Mouse (Mus musculus): ENCODE data around the gene Itgb8.

Itgb8 gene

GRCm38 (mm10) chr12:119238696-119239415 is at the start of gene Itgb8:
TSS of gene Itgb8 (minus strand) at chr12:119238802.
- peak; percentile 74 for DNase-seq (ENCODE audit: low spot score)

DNA sequence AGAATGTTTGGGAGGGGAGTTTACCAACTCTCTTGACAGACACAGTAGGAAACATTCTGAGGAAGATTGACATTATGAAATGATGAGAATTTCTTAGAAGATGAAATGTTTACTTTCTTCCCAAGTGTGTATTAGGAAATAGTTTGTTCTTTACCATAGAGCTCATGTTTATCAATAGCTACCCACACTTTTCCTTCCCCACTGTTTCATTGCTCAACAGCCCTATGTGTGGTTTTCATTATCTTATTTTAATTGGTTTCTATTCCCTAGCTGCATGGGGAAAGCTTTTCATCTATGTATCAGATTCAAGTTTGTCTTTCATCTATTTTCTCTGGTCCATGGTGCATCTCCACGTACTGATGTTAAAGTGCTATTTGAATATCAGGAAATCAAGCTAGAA is 37.7 kb upstream of the Itgb8 start:
- no peak for DNase-seq (ENCODE audit: low spot score)

DNA sequence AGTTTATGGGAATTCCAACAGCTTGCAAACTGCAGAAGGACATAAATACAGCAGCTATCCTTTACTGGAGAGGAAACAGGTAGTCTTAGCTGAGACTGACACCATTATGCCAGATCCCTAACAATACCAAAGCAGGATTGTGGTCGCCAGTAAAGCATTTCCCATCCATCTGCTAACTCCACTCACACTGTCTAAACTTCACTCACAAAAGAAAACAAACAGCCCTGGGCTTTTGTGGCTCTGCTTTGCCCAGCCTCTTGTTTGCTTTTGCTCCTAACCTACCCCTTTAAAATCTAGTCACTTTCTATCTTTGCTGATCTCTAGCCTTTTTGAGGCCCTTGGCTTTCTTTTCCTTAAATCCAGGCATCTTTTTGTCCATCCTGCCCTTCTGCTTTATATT is 35.0 kb upstream of the Itgb8 start:
- DNase-seq (ENCODE audit: low spot score), result no peak

GRCm38 (mm10) chr12:119271964-119272363 is 33.4 kb upstream of the Itgb8 start:
- DNase-seq (ENCODE audit: low spot score), result no peak

DNA sequence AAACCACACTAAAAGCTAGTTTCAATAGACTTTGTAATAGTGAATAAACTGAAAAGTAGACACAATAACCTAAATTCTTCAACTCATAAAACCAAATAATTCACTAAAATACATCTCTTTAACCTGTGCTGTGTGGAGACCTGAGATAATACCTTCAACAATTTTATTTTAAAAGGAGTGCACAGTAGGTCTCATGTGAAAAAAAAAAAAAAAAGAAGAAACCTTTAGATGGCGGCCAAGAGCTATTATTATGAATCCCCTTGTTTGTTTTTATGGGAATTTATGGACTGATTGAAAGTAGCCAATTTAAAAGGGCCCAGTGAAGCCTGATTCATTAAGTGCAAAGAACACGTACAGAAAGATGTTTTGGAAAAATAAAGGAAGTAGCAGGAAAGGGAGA is 31.4 kb upstream of the Itgb8 start:
- DNase-seq (ENCODE audit: low spot score), result no peak

DNA sequence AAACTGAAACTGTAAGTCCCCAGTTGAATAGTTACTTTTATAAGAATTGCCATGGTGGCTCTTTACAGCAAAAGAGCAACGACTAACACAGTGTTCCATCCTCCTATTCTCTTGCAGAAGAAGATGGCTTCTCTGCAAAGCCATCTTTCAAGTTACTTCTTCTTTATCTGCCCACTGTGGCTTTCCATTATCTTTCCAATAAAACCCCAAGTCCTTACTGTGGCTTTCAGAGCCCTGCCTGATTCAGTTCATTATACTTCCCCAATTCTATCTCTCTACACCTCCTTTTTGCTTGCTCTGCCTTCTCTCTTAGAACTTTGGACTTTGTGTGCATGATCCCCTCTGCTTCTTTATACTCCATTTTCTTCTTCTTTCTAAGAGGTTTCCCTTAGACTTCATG is 30.1 kb upstream of the Itgb8 start:
- DNase-seq (ENCODE audit: low spot score), result no peak

DNA sequence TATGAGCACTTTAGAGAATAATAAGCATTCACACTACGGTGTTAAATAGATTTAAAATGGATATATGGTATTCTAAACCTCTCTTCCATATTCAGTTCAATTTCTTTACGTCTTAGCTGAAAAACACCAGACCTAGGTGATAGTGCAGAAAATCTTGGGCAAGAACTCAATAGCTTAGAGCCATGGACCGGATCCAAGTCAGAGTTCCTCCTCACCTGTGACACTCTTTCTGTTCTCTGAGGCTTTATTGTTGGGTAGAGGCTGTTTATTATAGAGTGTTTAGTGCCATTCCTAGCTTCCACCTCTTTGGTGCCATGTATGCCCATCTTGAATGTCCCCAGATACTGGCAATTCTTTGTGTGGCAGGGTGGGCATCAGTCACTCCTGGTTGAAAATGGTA is 25.9 kb upstream of the Itgb8 start:
- no peak for DNase-seq (ENCODE audit: low spot score)

- DNase-seq (ENCODE audit: low spot score), result no peak
Measured at GRCm38 (mm10) chr12:119248581-119248980, 10.0 kb upstream of the Itgb8 start.

GRCm38 (mm10) chr12:119241071-119241470 is 2.5 kb upstream of the Itgb8 start:
- DNase-seq (ENCODE audit: low spot score), result no peak

DNA sequence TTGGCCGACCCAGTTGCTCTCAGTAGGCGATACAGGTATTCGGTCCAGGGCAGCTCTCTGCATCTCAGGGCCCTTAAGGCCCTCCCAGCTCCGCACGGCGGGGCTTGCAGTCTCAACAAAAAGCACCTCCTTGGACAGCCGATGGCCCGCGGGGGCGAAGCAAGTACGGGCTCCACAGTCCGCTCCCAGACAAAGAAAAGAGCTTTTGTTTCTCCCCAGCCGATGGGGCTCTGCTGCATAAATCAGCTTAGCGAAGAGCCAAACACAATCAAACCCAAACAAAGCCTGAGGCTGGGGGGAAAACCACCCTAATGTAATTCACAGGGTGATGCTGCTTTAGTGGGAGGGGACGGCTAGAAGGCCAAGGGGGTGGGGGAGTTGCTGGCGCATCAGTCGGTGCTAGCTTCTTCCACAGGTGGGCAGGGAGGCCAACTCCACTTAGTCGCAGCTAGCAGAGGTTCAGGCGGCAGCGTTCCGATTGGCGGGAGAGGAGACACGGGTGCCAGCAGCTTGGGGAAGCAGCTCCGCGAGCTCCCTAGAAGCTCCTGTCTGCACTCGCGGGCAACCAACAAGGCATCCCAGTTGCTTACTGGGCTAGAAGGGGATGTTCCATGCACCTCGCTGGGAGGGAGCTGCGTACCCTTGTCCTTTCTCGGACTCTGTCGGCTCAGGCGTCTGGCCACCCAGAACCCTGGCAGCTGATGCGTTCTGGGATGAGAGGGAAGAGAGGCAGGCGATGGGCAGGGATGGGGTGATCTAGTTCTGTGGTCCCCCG is 494 bp downstream of the Itgb8 start:
- peak; percentile 42 for DNase-seq (ENCODE audit: low spot score)

DNA sequence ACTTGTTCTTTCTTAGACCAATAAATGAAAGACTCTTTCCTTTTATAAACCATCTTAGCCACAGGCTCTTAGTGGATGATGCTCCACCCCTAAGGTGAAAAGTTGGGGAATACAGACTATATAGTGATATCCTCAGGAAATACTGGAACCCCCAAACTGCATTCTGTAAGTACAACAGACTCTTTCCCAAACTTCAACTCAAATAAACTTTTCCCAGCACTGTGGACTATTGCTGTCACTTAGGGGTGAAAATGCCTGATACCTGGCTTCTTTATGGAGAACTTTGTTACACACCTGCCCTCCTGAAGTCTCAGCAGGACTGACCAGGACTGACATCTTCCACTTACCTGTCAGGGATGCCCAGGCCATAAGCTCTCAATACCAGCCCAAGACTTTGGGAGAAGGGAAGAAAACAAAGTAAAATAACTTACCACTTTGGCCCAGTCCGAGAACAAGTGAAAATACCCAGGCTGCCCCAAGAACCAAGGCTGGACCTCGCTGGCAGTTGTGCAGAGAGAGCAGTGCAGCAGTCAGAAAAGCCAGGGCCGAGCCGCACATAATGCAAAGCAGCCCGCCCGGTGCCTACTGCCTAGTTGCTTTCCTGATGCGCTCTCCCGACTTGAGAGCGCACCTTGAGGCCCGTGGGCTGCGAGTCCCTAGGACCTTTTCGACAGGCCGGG is 1.2 kb downstream of the Itgb8 start:
- DNase-seq (ENCODE audit: low spot score), result no peak

DNA sequence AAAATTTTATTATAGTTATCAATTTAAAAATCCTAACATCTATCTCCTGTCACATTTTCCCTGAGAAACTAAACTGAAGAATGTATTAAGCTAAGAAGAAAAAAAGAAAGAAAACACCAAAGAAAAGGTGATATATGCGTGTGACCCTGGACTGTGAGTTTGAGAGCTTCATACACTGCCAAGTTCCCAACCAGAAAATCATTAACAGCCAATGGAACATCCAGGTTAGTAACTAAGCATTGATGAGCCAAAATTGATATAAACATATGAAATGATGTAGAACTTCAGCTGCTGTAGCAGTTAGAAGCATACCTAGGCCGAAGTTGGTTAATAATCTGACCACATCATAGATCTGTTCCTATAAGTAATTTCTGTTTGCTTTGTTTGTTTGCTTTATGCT is 6.8 kb downstream of the Itgb8 start:
- DNase-seq (ENCODE audit: low spot score), result no peak

DNA sequence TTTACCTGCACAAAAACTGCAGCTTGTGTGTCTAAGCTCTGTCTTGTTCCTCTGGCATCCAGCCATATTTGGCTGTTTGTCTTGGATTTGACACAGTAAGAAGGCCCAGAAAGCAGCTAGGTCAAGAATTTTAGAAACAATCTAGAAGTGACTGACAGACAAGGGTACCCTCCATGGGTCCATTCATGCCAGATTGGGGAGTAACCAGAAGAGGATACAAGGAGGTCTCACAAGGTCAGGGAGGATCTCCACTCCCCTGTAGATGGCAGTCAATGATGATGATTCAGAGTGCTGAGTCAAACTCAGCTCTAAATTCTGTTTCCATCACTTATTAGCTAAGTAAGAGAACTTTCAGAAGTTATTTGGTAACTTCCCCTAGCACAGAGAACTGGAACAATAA is 8.2 kb downstream of the Itgb8 start:
- DNase-seq (ENCODE audit: low spot score), result no peak

GRCm38 (mm10) chr12:119229601-119230000 is 9.0 kb downstream of the Itgb8 start:
- no peak for DNase-seq (ENCODE audit: low spot score)

GRCm38 (mm10) chr12:119227898-119228297 is 10.7 kb downstream of the Itgb8 start:
- no peak for DNase-seq (ENCODE audit: low spot score)

DNA sequence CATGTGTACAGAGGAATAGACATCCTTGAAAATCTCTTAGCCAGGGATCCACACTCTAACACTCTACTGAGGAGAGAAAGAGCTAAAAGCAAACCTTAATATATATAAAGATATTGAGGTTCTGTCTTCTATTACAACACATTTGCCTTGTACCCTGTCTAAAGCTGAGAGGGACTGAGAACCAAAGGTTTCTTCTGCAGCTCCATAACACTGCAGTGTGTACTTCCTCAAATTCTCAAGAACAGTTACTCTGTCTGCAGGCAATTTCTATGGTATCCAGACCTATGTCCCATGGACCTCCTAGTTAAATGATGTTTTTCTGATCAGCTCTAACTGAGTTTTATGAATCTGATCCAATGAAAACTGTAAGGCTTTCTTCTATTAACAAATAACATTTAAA is 13.9 kb downstream of the Itgb8 start:
- DNase-seq (ENCODE audit: low spot score), result no peak

GRCm38 (mm10) chr12:119219409-119219808 is 19.2 kb downstream of the Itgb8 start:
- no peak for DNase-seq (ENCODE audit: low spot score)

- no peak for DNase-seq (ENCODE audit: low spot score)
Measured at GRCm38 (mm10) chr12:119217700-119218265, 20.8 kb downstream of the Itgb8 start.

GRCm38 (mm10) chr12:119215225-119215624 is 23.4 kb downstream of the Itgb8 start:
- DNase-seq (ENCODE audit: low spot score), result no peak

DNA sequence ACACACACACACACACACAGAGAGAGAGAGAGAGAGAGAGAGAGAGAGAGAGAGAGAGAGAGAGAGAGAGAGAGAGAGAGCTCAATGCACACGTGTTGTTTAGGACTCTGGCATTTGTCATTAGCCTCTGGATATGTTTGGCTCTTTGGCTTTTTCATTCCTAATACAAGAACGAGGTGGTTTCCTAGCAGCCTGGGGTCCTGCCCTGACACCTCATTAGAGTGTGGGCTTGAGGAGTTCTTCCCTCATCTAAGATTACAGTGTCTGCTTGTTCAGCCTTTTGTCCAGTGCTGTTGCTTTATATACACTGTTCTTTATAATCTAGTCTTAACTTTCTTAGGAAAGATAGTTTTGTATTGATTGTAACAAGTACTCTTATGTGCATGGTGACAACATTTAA is 27.1 kb downstream of the Itgb8 start:
- no peak for DNase-seq (ENCODE audit: low spot score)

- no peak for DNase-seq (ENCODE audit: low spot score)
Measured at GRCm38 (mm10) chr12:119210590-119210989, 28.0 kb downstream of the Itgb8 start.

GRCm38 (mm10) chr12:119210073-119210425 is 28.6 kb downstream of the Itgb8 start:
- no peak for DNase-seq (ENCODE audit: low spot score)

Data from ovary, adult 18-20 months (tissue).